Mouse (Mus musculus): ENCODE data around the gene Vamp1. TPM values are rescaled to one million over a fixed set of nuclear protein-coding genes. Genes with fewer than 3 reads are reported as not detected.

The Vamp1 gene
- total RNA-seq, 2 experiments from 2014 or later, result 125 to 128 TPM

GRCm38 (mm10) chr6:125232516-125232915 lies 17.2 kb downstream of the Vamp1 start:
- H3K27ac ChIP-seq, result no peak overlapping the region
- intact Hi-C loops (cut with DNase I), result loop anchor here (5.0 kb wide), 1 partner anchor 35 kb away; no protein-coding TSS in a partner anchor
- no peak for TF ChIP-seq CTCF (IDR thresholded peaks at IDR 0.05)

GRCm38 (mm10) chr6:125233816-125234519 lies 18.6 kb downstream of the Vamp1 start:
- intact Hi-C loops (cut with DNase I), result loop anchor here (5.0 kb wide), 1 partner anchor 33 kb away; no protein-coding TSS in a partner anchor
- no peak for TF ChIP-seq CTCF (IDR thresholded peaks at IDR 0.05)
- Histone ChIP-seq H3K27ac (no peak overlapping the region), H3K4me3 (no peak overlapping the region)
- DNase-seq (ENCODE audit: extremely low spot score in 1 of 2, low spot score in 2 of 2), result no peak

More at GRCm38 (mm10) chr6:125232516-125232915, 17.2 kb downstream of the Vamp1 start:
- no peak overlapping the region for H3K4me3 ChIP-seq
- no peak for DNase-seq (ENCODE audit: extremely low spot score in 1 of 2, low spot score in 2 of 2)

GRCm38 (mm10) chr6:125234520-125234828 lies 19.1 kb downstream of the Vamp1 start:
- Histone ChIP-seq H3K27ac (no peak overlapping the region), H3K4me3 (no peak overlapping the region)
- no peak for TF ChIP-seq CTCF (IDR thresholded peaks at IDR 0.05)
- intact Hi-C loops (cut with DNase I), result loop anchor here (5.0 kb wide), 1 partner anchor 33 kb away; no protein-coding TSS in a partner anchor
- DNase-seq (ENCODE audit: extremely low spot score in 1 of 2, low spot score in 2 of 2), result no peak

- Histone ChIP-seq H3K4me3 (no peak overlapping the region), H3K27ac (no peak overlapping the region)
- no peak for TF ChIP-seq CTCF (IDR thresholded peaks at IDR 0.05)
- DNase-seq (ENCODE audit: extremely low spot score in 1 of 2, low spot score in 2 of 2), result no peak
- intact Hi-C loops (cut with DNase I), result no loop called here
Observed at GRCm38 (mm10) chr6:125236341-125236740, 21.0 kb downstream of the Vamp1 start.

GRCm38 (mm10) chr6:125236782-125237181 lies 21.4 kb downstream of the Vamp1 start, which contains the start of gene Cd27:
Cd27 (minus strand) TSS chr6:125237010.
- Histone ChIP-seq H3K4me3 (no peak within 1 kb of the TSS), H3K27ac (no peak within 1 kb of the TSS)
- intact Hi-C loops (cut with DNase I), result no loop called here
- TF ChIP-seq CTCF (IDR thresholded peaks at IDR 0.05), result no peak
- DNase-seq (ENCODE audit: extremely low spot score in 1 of 2, low spot score in 2 of 2), result no peak

- no peak for TF ChIP-seq CTCF (IDR thresholded peaks at IDR 0.05)
- no peak overlapping the region for H3K4me3 ChIP-seq
- DNase-seq (ENCODE audit: extremely low spot score in 1 of 2, low spot score in 2 of 2), result no peak
- H3K27ac ChIP-seq, result no peak overlapping the region
- intact Hi-C loops (cut with DNase I), result no loop called here
Observed at GRCm38 (mm10) chr6:125237421-125237820, 22.1 kb downstream of the Vamp1 start.

- intact Hi-C loops (cut with DNase I), result no loop called here
- no peak for TF ChIP-seq CTCF (IDR thresholded peaks at IDR 0.05)
- Histone ChIP-seq H3K27ac (no peak overlapping the region), H3K4me3 (no peak overlapping the region)
- no peak for DNase-seq (ENCODE audit: extremely low spot score in 1 of 2, low spot score in 2 of 2)
Observed at GRCm38 (mm10) chr6:125238396-125238795, 23.0 kb downstream of the Vamp1 start.

GRCm38 (mm10) chr6:125239547-125239946 lies 24.2 kb downstream of the Vamp1 start:
- Histone ChIP-seq H3K27ac (no peak overlapping the region), H3K4me3 (no peak overlapping the region)
- DNase-seq (ENCODE audit: extremely low spot score in 1 of 2, low spot score in 2 of 2), result no peak
- TF ChIP-seq CTCF (IDR thresholded peaks at IDR 0.05), result no peak
- intact Hi-C loops (cut with DNase I), result no loop called here

- no peak for TF ChIP-seq CTCF (IDR thresholded peaks at IDR 0.05)
Observed at GRCm38 (mm10) chr6:125240617-125241016, 25.3 kb downstream of the Vamp1 start.

GRCm38 (mm10) chr6:125241566-125241965 lies 26.2 kb downstream of the Vamp1 start:
- TF ChIP-seq CTCF (IDR thresholded peaks at IDR 0.05), result no peak
- Histone ChIP-seq H3K4me3 (no peak overlapping the region), H3K27ac (no peak overlapping the region)
- intact Hi-C loops (cut with DNase I), result no loop called here
- DNase-seq (ENCODE audit: extremely low spot score in 1 of 2, low spot score in 2 of 2), result no peak

More at GRCm38 (mm10) chr6:125240617-125241016, 25.3 kb downstream of the Vamp1 start:
- no peak overlapping the region for H3K27ac ChIP-seq
- no peak overlapping the region for H3K4me3 ChIP-seq
- no peak for DNase-seq (ENCODE audit: extremely low spot score in 1 of 2, low spot score in 2 of 2)
- intact Hi-C loops (cut with DNase I), result no loop called here

- H3K4me3 ChIP-seq, result no peak overlapping the region
- no peak overlapping the region for H3K27ac ChIP-seq
- DNase-seq (ENCODE audit: extremely low spot score in 1 of 2, low spot score in 2 of 2), result no peak
- TF ChIP-seq CTCF (IDR thresholded peaks at IDR 0.05), result no peak
- intact Hi-C loops (cut with DNase I), result no loop called here
Observed at GRCm38 (mm10) chr6:125244551-125244950, 29.2 kb downstream of the Vamp1 start.

- Histone ChIP-seq H3K4me3 (no peak overlapping the region), H3K27ac (no peak overlapping the region)
- intact Hi-C loops (cut with DNase I), result no loop called here
- DNase-seq (ENCODE audit: extremely low spot score in 1 of 2, low spot score in 2 of 2), result no peak
- TF ChIP-seq CTCF (IDR thresholded peaks at IDR 0.05), result no peak
Observed at GRCm38 (mm10) chr6:125252285-125252684, 36.9 kb downstream of the Vamp1 start.

GRCm38 (mm10) chr6:125252711-125253110 lies 37.4 kb downstream of the Vamp1 start:
- intact Hi-C loops (cut with DNase I), result no loop called here
- Histone ChIP-seq H3K4me3 (no peak overlapping the region), H3K27ac (no peak overlapping the region)
- no peak for DNase-seq (ENCODE audit: extremely low spot score in 1 of 2, low spot score in 2 of 2)
- no peak for TF ChIP-seq CTCF (IDR thresholded peaks at IDR 0.05)
